Mouse (Mus musculus): ENCODE results near the gene Trio.

GRCm38 (mm10) chr15:27996750-27997149 is 28.9 kb downstream of the Trio start:
- TF ChIP-seq POLR2A (IDR thresholded peaks at IDR 0.05; ENCODE audit: low read depth, low read length) (no peak), CTCF (IDR thresholded peaks at IDR 0.05; ENCODE audit: borderline replicate concordance, insufficient read depth, low read length) (no peak)

Data from embryonic fibroblast, embryonic 13.5 days (primary cell).